In genomic region chr10:42478341-42478720, GRCm38 (mm10) we compare ENCODE assay signal across 8 mouse cellular contexts. TPM values are rescaled to one million over a fixed set of nuclear protein-coding genes. Genes with fewer than 3 reads are reported as not detected.
A peak's percentile ranks its signal among the peaks of the same experiment; 100 is the strongest.
DNase-seq lines count a peak whose midpoint lies in the region; ATAC-seq lines count a peak whose summit lies in the region.

Afg1l (minus strand) TSS chr10:42478565.

- H3K27me3 ChIP-seq in hindbrain, embryonic 13.5 days, result no peaks in the 10 kb centered on the region

- H3K4me1 ChIP-seq in hindbrain, embryonic 13.5 days (replicated peaks), result peaks cover 10% of the 10 kb centered on the region

- H3K9ac ChIP-seq in hindbrain, embryonic 13.5 days, result peak within 1 kb of the TSS; percentile 86

- H3K9me3 ChIP-seq in hindbrain, embryonic 13.5 days, result no peaks in the 10 kb centered on the region

- peak; percentile 95 for ATAC-seq in hindbrain, embryonic 13.5 days (ENCODE audit: low FRiP score)

- peak within 1 kb of the TSS; percentile 82 for H3K4me2 ChIP-seq in hindbrain, embryonic 13.5 days

- peak within 1 kb of the TSS; percentile 91 for H3K27ac ChIP-seq in hindbrain, embryonic 13.5 days

- DNase-seq in R1 (ENCODE audit: low read depth, low spot score), result peak; percentile 97
- peak; percentile 97 to 98 for DNase-seq in cerebellum, postnatal 14 days
- peak; percentile 89 to 92 for DNase-seq in frontal cortex, postnatal 14 days (ENCODE audit: low spot score in 2 of 2)
- DNase-seq in layer of hippocampus, postnatal 25 days (ENCODE audit: extremely low spot score in 1 of 2, low spot score in 1 of 2), result peak; percentile 89 to 91
- DNase-seq in lung, postnatal 25 days (ENCODE audit: low spot score), result peak; percentile 97
- peak; percentile 82 for DNase-seq in retina, postnatal 7 days (ENCODE audit: low read depth, low spot score)
- peak; percentile 86 for DNase-seq in urinary bladder, adult 2 months (ENCODE audit: low spot score)

- H3K4me3 ChIP-seq in hindbrain, embryonic 13.5 days, result peak within 1 kb of the TSS; percentile 72

- no peaks in the 10 kb centered on the region for H3K36me3 ChIP-seq in hindbrain, embryonic 13.5 days

- under 1% methylated on average over 29 of the region's 29 CpGs for WGBS in hindbrain, embryonic 13.5 days

RNA-seq across cellular contexts. Expression of gene Afg1l, which starts in this region (rescaled TPM):
- polyA plus RNA-seq in hindbrain, embryonic 13.5 days (2015; fragmentation: Nextera tagmentation; extraction: Ambion mirVana), result 6.0 and 6.4 TPM in 2 replicates
- 10 to 100 TPM; 12.3 to 15.2 TPM for total RNA-seq in layer of hippocampus, postnatal 25 days (2021)
- 9.5 and 10.3 TPM in 2 replicates for polyA plus RNA-seq in urinary bladder, adult 2 months (2012; rRNA removed)

Comparison
In these comparisons a context has a peak if more than half of its experiments do, and no peak if none do; other contexts are left out.
1. Peak in every context shown above with its lines: DNase-seq, ATAC-seq, H3K4me3 ChIP-seq and H3K27ac ChIP-seq.